Mouse (Mus musculus) gastrocnemius, postnatal 4 days (tissue): Measurements from ENCODE around the gene Garnl3. TPM values are rescaled to one million over a fixed set of nuclear protein-coding genes. Genes with fewer than 3 reads are reported as not detected.

ENCODE experiments used
- DNase-seq, 2 experiments: peaks; one replicate each; pipeline ENCODE4 v3.0.0; 2021 to 2022; ENCODE audit warnings: low spot score in 2 of 2, mixed read lengths in 2 of 2
- total RNA-seq, 2 experiments: library from RNA; stranded (reverse); gene quantifications; 2 replicates each; pipeline ENCODE4 v1.2.3; 2021

Garnl3 gene
- total RNA-seq, 2 experiments from 2014 or later = 7.5 to 8.4 TPM

- DNase-seq = no peak
Observed at GRCm38 (mm10) chr2:32978675-32979074, 152.8 kb downstream of the Garnl3 start.

DNA sequence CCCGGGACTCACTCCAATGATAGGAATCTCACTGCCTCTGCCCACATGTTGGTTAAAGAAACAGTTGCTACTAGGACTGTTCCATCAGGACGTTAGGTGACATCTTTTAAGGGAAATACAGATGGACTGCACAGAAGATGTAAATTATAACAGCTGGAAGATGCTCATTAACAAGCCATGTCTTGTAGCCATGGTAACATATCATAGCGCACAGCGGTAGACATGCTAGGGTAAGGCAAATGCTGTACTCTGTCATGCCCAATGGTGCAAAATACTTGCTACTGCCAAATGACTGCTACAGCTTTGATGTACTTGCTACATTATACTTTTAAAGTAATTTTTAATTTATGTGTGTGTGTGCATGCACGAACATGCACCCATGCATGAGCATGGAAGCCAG is 154.3 kb downstream of the Garnl3 start:
- DNase-seq = no peak

DNA sequence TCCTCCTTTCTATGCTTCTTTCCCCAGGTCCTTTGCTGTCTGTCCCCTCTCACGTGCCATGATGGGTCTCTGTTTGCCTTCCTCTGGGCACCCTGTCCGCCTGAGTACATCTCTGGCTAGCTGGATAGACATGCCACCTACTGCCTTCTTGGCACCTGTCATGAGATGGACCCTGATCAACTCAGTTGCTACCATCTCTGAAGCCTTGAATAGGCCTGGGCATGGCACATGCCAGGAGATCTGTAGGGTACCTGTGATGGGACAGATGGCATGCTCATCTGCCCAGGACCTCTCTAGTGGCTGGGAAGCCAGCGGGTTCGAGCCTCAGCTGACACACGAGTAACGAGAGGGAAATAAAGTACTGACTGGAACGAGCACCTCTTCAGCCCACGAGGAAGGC is 157.2 kb downstream of the Garnl3 start:
- DNase-seq = no peak

- no peak for DNase-seq
Observed at GRCm38 (mm10) chr2:32971235-32971634, 160.2 kb downstream of the Garnl3 start.

DNA sequence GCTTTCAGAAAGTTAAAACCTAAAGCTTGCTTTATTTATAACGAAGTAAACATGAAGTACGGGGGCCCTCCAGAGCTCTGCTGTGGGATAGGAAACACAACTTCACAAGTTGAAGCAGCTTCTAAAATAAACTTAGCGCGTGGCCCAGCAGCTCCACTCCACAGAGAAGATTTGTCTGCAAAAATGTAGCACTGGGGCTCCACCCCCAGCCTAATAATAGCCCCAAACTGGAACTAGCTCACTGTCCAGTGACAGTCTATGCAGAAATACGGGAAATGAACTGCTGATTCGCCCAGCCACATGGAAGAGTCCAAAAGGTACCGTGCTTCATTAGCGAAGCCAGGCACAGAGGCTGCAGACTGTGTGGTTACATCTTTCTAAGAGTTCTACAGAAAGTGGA is 162.1 kb downstream of the Garnl3 start:
- no peak for DNase-seq

DNA sequence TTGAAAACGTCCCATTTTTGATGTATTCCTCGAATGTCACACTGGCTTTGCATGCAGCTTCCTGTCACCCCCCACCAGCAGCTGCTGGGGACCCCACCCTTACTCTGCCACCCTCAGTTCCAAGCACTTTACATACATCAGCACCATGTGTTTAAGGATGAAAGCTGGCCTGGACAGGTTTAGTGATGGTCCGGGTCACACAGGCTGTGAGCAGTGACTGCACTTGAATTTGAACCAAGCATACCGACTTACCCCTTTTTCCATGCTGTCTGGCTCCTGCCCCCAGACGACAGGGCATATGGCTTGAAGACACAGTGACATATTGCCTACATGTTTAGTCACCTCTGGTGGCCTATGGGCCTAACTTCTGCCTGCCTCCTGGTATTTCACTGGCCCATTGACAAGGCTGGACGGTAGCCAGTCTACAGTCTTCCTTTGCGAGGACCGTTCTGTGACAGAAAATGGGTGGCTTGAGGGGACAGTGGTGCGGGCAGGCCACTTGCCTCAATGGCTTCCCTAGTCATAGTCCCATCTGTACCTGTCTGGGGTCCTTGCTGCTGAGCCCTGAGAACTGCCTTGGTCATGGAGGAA is 163.3 kb downstream of the Garnl3 start:
- no peak for DNase-seq

GRCm38 (mm10) chr2:32966689-32967631 is 164.5 kb downstream of the Garnl3 start:
- peak; percentile 61 to 88 for DNase-seq

- DNase-seq = no peak
Observed at GRCm38 (mm10) chr2:32966184-32966688, 165.2 kb downstream of the Garnl3 start.

GRCm38 (mm10) chr2:32965511-32966183 is 165.8 kb downstream of the Garnl3 start:
- no peak for DNase-seq

DNA sequence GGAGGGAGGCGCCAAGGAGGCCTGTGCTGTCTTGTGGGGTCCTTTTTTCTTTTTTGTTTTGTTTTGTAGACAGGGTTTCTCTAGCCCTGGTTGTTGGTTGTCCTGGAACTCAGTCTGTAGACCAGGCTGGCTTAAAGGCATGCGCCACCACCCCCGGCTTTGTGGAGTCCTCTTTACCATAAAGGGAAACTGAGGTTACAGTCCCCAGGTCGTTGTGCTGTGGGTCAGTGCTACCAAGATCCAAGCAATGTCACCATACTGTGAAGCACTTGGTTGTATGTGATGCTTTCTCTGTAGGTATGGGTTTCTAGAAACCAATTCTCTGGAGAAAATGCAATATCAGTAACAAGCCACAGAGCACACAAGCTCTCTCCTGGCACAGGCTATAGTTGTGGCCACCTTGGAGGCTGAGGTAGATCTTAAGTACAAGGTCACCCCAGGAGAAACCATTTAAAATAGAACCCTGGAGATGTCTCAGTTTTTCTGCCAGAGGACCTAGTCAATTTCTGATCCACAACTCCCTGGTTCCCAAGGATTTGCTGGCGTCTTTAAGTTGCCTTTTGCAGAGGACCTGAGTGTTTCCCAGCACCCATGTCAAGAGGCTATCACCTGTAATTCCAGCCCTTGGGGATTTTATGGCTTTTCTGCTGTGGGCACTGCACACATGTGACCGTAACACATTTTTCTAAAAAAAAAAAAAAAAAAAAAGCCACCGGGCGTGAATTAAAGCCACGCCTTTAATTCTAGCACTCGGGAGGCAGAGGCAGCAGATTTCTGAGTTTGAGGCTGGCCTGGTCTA is 166.6 kb downstream of the Garnl3 start:
- no peak for DNase-seq

DNA sequence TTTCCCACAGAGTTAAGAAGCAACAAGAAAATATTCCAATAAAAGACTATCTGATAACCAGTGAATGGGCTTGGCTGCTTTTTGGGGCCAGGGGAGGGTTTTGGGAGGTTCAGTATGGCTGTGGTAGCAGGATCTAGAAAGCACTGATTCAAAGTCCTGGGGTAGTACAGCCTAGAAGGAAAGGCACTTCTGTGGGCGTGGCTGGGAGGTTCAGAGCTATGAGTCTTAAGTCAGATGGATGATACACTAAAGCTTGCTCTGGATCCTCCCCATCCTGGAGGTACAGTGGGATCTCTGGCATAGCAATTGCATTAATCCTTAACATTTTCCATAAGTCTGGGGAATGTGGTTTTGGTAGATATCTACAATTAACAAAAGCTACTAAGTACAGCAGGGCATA is 167.5 kb downstream of the Garnl3 start:
- no peak for DNase-seq

DNA sequence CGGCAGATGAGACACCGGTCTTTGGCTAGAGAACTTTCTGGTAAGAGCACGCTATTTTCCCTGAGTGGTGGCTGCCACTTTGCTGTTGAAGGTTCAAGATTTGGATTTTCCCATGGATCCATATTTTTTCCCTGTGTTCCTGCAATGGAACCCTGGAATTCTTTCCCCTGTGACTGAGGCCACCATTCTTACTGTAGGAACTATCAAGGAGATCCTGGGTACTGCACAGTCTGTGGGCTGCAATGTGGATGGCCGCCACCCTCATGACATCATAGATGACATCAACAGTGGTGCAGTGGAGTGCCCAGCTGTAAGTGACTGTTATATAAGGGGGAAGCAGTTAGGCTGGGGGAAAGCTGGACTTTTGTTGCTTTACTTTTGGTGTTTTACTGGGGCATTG is 167.9 kb downstream of the Garnl3 start:
- no peak for DNase-seq

DNA sequence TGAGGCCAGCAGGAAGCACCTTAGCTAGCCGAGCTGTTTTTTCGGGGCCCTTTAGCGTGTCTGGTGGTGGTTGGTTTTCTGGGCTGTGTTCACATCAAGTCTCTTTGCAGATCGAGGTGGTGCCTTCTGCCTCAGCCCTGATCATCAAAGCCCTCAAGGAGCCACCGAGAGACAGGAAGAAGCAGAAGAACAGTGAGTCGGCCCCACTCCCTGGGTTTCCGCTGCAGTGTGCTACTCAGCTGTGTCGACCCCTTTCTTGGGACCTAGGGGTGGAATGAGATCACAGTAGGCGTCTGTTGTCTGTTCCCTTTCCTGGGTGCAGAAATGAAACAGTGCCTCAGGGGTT is 168.6 kb downstream of the Garnl3 start:
- no peak for DNase-seq

- DNase-seq = no peak
Observed at GRCm38 (mm10) chr2:32962062-32962874, 169.2 kb downstream of the Garnl3 start.

DNA sequence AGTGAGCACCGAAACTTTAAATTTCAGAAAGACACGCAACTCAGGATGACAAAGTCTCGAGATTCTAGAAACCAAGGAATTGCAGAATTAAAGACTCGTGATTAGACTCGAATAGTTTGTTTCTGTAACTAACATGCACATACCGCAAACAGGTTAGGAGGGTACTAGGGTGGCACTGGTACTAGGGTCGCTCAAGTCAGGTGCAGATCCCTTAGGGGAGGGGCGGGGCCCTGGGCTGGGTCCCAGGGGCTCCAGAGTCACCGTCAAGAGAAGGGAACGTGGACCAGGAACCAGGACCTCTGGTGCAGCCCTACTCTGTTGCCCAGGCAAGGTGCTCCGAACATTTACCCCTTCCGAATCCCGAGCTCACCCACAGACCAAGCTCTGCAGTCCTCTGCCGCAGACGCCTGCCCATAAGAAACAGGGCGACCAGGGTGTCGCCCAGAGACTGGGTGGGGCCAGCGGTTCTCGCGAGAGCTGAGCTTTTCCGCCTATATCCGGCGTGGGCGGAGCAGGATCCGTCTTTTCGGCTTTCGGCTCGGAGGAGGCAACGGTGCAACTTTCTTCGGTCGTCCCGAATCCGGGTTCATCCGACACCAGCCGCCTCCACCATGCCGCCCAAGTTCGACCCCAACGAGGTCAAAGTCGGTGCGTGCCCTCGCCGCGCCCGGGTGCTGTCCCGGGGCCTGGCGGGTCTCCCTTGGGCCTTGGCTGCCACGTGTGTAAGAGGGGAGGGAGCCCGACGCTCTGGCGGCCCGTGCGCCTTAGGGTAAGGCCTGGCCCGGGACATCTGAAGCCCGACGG is 170.1 kb downstream of the Garnl3 start, which contains the start of the genes Rpl12 and Lrsam1:
Gene Rpl12 (plus strand): TSS at position 368 of the 804 bp plus-strand sequence.
Gene Lrsam1 (minus strand): TSS at position 423 of the 804 bp plus-strand sequence.
- DNase-seq = peak; percentile 91 to 98

DNA sequence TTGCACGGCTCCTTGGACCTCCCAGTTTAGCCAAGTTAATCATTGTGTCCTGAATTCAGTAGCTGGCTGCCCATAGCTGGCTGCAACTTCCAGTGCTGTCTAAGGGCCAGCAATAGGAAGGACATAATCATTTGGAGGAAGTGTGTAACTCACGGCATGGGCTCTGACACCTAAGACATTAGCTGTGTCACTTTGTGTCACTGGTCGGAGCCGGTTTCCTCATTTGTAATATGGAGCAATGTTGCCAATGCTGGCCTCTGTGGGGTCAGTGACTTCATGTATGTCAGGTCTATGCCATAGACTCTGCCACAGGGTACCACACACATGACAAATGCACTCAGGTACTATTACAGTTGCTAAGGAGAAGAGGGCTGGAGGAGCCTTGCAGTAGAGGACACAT is 171.2 kb downstream of the Garnl3 start:
- no peak for DNase-seq

GRCm38 (mm10) chr2:32957344-32957743 is 174.1 kb downstream of the Garnl3 start:
- no peak for DNase-seq

GRCm38 (mm10) chr2:32954581-32954980 is 176.9 kb downstream of the Garnl3 start:
- DNase-seq = no peak

- no peak for DNase-seq
Observed at GRCm38 (mm10) chr2:32947454-32947853, 184.0 kb downstream of the Garnl3 start.
